Mouse (Mus musculus) inflammation-experienced regulatory T-cells, adult 6 months (primary cell): ENCODE data around the gene Ikzf3. TPM values are rescaled to one million over a fixed set of nuclear protein-coding genes. Genes with fewer than 3 reads are reported as not detected.

ENCODE experiments used
- ATAC-seq: one replicate; pipeline ENCODE4 v1.8.0; 2017
- polyA plus RNA-seq, 3 experiments: library from polyadenylated mRNA; unstranded; fragments of 100-300 nt; shearing (Covaris generic); gene quantifications; one replicate each; pipeline ENCODE4 v1.2.1; 2017

The Ikzf3 gene
- polyA plus RNA-seq, 3 experiments from 2014 or later = 75.8 to 102 (median 78.8) TPM

GRCm38 (mm10) chr11:98446562-98447474, 99.0 kb downstream of the Ikzf3 start:
- ATAC-seq = no peak

GRCm38 (mm10) chr11:98446213-98446561, 99.6 kb downstream of the Ikzf3 start, which contains the start of gene Grb7:
TSS of gene Grb7 (plus strand) at chr11:98446394.
- no peak for ATAC-seq

- ATAC-seq = no peak
Observed at GRCm38 (mm10) chr11:98445679-98446078, 100.2 kb downstream of the Ikzf3 start.

DNA sequence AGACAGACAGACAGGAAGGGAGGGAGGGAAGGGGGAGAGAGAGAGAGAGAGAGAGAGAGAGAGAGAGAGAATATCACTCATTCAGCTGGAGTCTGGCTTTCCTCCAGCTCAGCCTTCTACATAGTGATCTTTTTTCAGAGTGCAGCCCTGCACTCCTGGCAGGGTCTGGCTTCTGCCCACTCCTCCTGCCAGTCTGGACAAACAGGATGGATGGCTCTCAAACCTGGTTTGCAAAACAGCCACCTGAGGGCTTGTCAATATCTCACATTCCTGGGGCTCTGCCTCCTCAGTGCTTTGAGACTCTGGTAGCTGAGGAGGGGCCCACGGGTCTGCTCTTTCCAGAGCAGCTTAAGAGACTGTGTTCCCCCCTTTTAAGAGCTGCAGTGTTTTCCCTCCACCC, 100.6 kb downstream of the Ikzf3 start:
- no peak for ATAC-seq

DNA sequence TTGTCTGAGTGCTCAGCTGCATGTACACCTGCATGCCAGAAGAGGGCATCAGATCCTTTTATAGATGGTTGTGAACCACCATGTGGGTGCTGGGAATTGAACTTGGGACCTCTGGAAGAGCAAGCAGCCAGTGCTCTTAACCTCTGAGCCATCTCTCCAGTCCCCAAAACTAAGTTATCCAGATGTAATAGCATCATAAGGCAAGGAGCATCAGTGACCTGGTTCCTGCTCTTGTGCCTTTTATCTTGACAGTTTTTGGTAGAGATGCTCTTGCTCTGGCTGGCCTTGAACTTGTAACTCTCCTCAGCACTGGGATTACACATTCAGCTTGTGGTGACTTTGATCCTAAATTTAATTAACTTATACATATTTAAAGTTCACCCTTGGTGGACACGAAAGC, 102.1 kb downstream of the Ikzf3 start:
- ATAC-seq = no peak

GRCm38 (mm10) chr11:98438331-98439158, 107.3 kb downstream of the Ikzf3 start, which contains the start of gene Mien1:
TSS of gene Mien1 (minus strand) at chr11:98438991.
- peak; percentile 87 for ATAC-seq

DNA sequence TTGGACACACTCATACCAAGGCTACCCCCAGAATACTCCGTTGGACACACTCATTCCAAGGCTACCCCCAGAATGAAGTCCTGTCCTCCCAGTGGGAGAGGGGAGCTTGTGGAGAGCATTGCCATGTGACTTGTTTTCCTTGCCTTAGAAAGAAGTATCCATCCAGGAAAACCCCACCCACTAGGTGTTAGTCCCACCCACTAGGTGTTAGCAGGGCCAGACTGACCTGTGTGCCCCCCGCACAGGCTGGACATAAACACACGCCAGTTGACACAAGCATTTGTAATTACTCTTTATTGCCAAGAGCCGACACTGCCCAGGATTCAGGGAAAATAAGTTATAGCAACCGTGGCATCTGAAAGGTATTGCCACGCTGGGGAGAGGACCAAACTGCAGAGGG, 108.4 kb downstream of the Ikzf3 start:
- ATAC-seq = no peak

DNA sequence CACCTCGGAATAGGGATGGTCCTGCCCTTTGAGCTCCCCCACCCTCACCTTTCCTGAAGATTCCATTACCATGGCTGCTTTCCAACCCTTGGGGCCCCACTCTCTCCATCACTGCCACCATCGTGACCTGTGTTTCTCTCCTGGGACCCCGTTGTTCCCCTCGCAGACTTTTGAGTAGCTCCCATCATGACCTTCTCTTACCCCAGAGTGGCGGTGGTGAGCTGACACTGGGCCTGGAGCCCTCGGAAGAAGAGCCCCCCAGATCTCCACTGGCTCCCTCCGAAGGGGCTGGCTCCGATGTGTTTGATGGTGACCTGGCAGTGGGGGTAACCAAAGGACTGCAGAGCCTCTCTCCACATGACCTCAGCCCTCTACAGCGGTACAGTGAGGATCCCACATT, 110.1 kb downstream of the Ikzf3 start:
- ATAC-seq = no peak

DNA sequence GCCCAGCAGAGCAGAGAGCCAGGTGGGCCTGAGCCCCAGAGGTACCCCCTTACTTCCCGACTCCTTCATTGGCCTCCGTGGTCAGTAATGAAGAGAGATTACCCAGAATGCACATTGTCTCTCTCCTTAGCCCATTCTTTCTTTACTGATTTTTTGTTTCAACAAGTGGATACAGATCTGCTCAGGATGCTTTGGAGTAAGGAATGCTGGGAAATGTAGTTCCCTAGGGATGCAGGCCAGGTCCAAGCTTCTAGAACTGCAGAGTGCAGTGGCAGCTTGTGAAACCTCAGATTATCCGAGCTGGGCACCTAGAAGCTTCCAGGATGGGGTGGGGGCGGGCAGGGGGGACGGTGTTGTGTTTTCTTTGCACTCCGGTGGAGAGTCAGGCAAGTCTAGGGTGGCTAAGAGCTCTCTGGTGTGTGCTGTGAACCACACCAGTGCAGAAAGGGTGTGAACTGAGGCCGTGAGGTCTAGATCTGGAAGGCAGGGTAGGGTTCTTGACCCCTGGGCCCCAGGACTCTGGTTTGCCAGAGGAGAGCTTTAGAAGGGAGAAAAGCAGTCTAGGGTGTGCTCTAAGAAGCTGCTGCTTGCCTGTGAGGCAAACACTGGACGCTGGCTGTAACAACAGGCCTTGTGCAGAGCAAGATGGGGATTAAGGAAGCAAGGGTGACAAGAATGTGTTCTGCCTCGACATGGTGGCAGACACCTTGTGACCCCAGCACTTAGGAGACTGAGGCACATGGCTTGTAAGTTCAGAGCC, 113.9 kb downstream of the Ikzf3 start:
- ATAC-seq = no peak

DNA sequence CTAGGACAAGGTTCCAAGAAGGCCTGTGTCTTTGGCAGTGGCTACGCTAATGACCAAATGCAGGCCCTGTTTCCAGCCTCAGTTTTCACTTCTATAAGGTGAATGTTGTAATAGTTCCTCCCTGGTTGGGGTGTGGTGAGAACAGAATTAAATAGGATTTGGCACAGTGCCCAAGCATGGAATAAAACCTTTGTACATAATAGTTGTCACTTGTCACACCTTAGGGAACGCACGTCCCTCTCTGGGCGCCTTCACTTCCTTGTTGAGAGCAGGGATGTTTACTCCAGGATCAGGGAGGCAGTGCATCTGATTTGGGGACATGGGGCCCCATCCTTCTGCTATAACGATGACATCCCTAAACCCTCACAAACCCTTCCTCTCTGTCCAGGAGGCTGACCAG, 117.4 kb downstream of the Ikzf3 start:
- ATAC-seq = no peak

DNA sequence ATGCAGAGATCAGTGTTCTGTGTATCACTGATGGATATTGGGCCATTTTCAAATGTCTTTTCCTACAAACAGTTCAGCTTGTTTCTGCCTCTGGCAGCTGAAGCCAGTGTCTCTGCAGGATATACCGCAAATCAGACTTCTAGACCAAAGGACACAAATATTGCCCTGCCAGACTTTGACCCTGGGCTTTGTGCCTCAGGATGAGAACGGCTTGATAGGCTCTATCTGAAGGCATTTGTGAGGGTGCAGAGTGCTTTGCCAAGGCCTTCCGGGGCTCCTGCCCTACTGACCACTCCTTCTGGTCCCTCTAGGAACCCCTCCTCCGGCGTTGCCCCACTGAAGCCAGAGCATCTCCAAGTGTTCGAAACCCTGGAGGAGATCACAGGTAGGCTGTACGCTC, 119.2 kb downstream of the Ikzf3 start:
- no peak for ATAC-seq

DNA sequence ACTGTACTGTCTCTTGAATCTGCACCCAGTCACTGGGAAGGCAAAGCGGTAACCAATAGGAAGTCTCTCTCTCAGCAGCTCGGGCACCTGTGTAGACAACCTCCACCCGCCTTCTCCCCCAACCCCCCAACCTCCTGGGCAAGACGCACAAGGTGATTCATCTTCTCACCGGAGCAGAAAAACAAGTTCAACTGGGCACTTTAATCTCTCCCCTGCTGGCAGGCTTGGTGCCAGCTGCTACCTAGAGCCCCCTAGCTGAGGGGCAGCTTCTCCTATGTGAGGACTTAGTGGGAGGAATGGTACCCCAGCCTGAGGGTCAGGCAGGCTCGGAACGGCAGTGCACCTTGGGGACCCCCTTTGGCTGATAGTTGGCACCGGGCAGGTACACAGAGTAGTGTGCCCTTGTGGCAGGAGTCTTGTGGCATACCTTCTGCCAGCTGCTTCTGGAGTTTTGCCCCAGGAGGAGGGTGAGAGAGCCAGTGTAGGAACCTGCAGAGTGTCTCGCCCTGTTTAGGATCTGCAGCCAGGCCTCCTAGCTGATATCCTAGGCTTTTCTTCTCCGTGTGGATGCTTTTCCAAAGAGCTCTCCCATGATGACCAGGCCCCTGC, 126.8 kb downstream of the Ikzf3 start:
- no peak for ATAC-seq

- ATAC-seq = no peak
Observed at GRCm38 (mm10) chr11:98418273-98418672, 127.6 kb downstream of the Ikzf3 start.

- ATAC-seq = no peak
Observed at GRCm38 (mm10) chr11:98417074-98417473, 128.8 kb downstream of the Ikzf3 start.

Other genes starting within 250 kb of the Ikzf3 start
- gene Neurod2, start 216.4 kb downstream of the Ikzf3 start, polyA plus RNA-seq = not detected
- gene Ppp1r1b, start 197.6 kb downstream of the Ikzf3 start, polyA plus RNA-seq = not detected
- gene Stard3, start 187.7 kb downstream of the Ikzf3 start, polyA plus RNA-seq = 10 to 100 TPM; 38.5 to 42.1 (median 40.3) TPM
- not detected for gene Tcap, start 162.2 kb downstream of the Ikzf3 start, polyA plus RNA-seq
- gene Pnmt, start 159.6 kb downstream of the Ikzf3 start, polyA plus RNA-seq = not detected
- 1 to 10 TPM; 7.0 to 8.2 (median 7.2) TPM for gene Pgap3, start 145.5 kb downstream of the Ikzf3 start, polyA plus RNA-seq
- under 1 TPM in 2 of 3 experiments, not detected in 1; 0.13 to 0.68 TPM for gene Erbb2, start 133.6 kb downstream of the Ikzf3 start, polyA plus RNA-seq
- 100 to 1,000 TPM; 148 to 198 (median 167) TPM for gene Mien1, start 107.0 kb downstream of the Ikzf3 start, polyA plus RNA-seq
- gene Grb7, start 99.6 kb downstream of the Ikzf3 start, polyA plus RNA-seq = 1 to 10 TPM; 1.2 to 3.1 (median 2.1) TPM
- 1 to 10 TPM; 3.4 to 5.0 (median 4.3) TPM for gene Zpbp2, start 5.1 kb upstream of the Ikzf3 start, polyA plus RNA-seq
- gene Ormdl3, start 41.3 kb upstream of the Ikzf3 start, polyA plus RNA-seq = 10 to 100 TPM; 23.6 to 31.0 (median 30.7) TPM
- not detected for gene Lrrc3c, start 52.3 kb upstream of the Ikzf3 start, polyA plus RNA-seq
- 10 to 100 TPM in 2 of 3 experiments, 1 to 10 TPM in 1; 1.3 to 14.8 (median 10.7) TPM for gene Gm12355, start 79.6 kb upstream of the Ikzf3 start, polyA plus RNA-seq
- not detected for gene Gsdma3, start 80.3 kb upstream of the Ikzf3 start, polyA plus RNA-seq
- not detected for gene Gsdma2, start 100.7 kb upstream of the Ikzf3 start, polyA plus RNA-seq
- gene Gsdma, start 118.3 kb upstream of the Ikzf3 start, polyA plus RNA-seq = not detected
- 10 to 100 TPM; 12.9 to 20.6 (median 15.5) TPM for gene Psmd3, start 136.5 kb upstream of the Ikzf3 start, polyA plus RNA-seq
- gene Csf3, start 155.2 kb upstream of the Ikzf3 start, polyA plus RNA-seq = not detected
- 10 to 100 TPM; 23.8 to 32.5 (median 28.3) TPM for gene Med24, start 183.4 kb upstream of the Ikzf3 start, polyA plus RNA-seq
- 1 to 10 TPM; 1.3 to 6.3 (median 5.2) TPM for gene Thra, start 194.6 kb upstream of the Ikzf3 start, polyA plus RNA-seq
- gene Nr1d1, start 229.3 kb upstream of the Ikzf3 start, polyA plus RNA-seq = 1 to 10 TPM; 6.5 to 8.4 (median 7.3) TPM
- 10 to 100 TPM; 16.7 to 26.3 (median 20.4) TPM for gene Msl1, start 249.5 kb upstream of the Ikzf3 start, polyA plus RNA-seq